In genomic region chr7:99268506-99268900, GRCm38 (mm10) we compare ENCODE assay signal across 8 mouse cellular contexts. TPM values are rescaled to one million over a fixed set of nuclear protein-coding genes. Genes with fewer than 3 reads are reported as not detected.
DNase-seq lines count a peak whose midpoint lies in the region; ATAC-seq and TF ChIP-seq lines count a peak whose summit lies in the region.

No protein-coding gene starts in this region.

- DNase-seq in cerebellum, adult 2 months = no peak
- DNase-seq in cerebellum, postnatal 10 days = no peak
- no peak for DNase-seq in testis, postnatal 14 days (ENCODE audit: low spot score)
- no peak for DNase-seq in spleen, adult 18-20 months
- no peak for DNase-seq in testis, postnatal 10 days (ENCODE audit: low spot score)

- H3K9me3 ChIP-seq in limb, embryonic 15.5 days = no peaks in the 10 kb centered on the region
- H3K9me3 ChIP-seq in stomach, embryonic 16.5 days (replicated peaks; ENCODE audit: control insufficient read depth, low read length) = no peaks in the 10 kb centered on the region

- ATAC-seq in limb, embryonic 15.5 days (ENCODE audit: insufficient number of reproducible peaks, low FRiP score, low TSS enrichment, low read depth) = no peak
- ATAC-seq in stomach, embryonic 16.5 days (ENCODE audit: insufficient read depth, low FRiP score) = peak; percentile 14; the same call in 1 of the 2 replicates

- no peaks in the 10 kb centered on the region for H3K27me3 ChIP-seq in cerebellum, adult 2 months (ENCODE audit: control insufficient read depth, insufficient read depth, low read length)
- no peaks in the 10 kb centered on the region; the same call in 1 of the 2 replicates for H3K27me3 ChIP-seq in testis, adult 2 months (ENCODE audit: control insufficient read depth, insufficient read depth, low read length)
- H3K27me3 ChIP-seq in limb, embryonic 15.5 days = peaks cover 59% of the 10 kb centered on the region
- peaks cover 52% of the 10 kb centered on the region for H3K27me3 ChIP-seq in stomach, embryonic 16.5 days (ENCODE audit: control insufficient read depth, insufficient read depth, low read length)

- WGBS in cerebellum, adult 2 months = under 1% methylated on average over 29 of the region's 29 CpGs
- WGBS in limb, embryonic 15.5 days = under 1% methylated on average over 29 of the region's 29 CpGs
- WGBS in stomach, embryonic 16.5 days = 1% methylated on average over 29 of the region's 29 CpGs

- H3K4me1 ChIP-seq in cerebellum, adult 2 months (ENCODE audit: control insufficient read depth, insufficient read depth, low read length) = peaks cover 13% of the 10 kb centered on the region
- H3K4me1 ChIP-seq in testis, adult 2 months (ENCODE audit: control insufficient read depth, insufficient read depth, low read length) = peaks cover 27% of the 10 kb centered on the region
- peaks cover 27% of the 10 kb centered on the region for H3K4me1 ChIP-seq in limb, embryonic 15.5 days
- peaks cover 24% of the 10 kb centered on the region for H3K4me1 ChIP-seq in stomach, embryonic 16.5 days (ENCODE audit: control insufficient read depth, insufficient read depth, low read length)

- 0 out of 2 replicates have a peak overlapping the region, but pooled peaks have one; percentile 13 for H3K27ac ChIP-seq in cerebellum, adult 2 months (ENCODE audit: insufficient read depth, low read length)
- H3K27ac ChIP-seq in testis, adult 2 months (ENCODE audit: control insufficient read depth, insufficient read depth, low read depth, low read length) = no peak overlapping the region; the same call in 1 of the 2 replicates
- H3K27ac ChIP-seq in limb, embryonic 15.5 days = no peak overlapping the region
- H3K27ac ChIP-seq in stomach, embryonic 16.5 days (ENCODE audit: low read length) = no peak overlapping the region

- H3K36me3 ChIP-seq in testis, adult 2 months (ENCODE audit: control insufficient read depth, insufficient read depth, low read length) = no peaks in the 10 kb centered on the region
- no peaks in the 10 kb centered on the region for H3K36me3 ChIP-seq in limb, embryonic 15.5 days
- no peaks in the 10 kb centered on the region for H3K36me3 ChIP-seq in stomach, embryonic 16.5 days (ENCODE audit: control insufficient read depth, insufficient read depth, low read length)

- H3K4me3 ChIP-seq in cerebellum, adult 2 months (replicated peaks; ENCODE audit: insufficient read depth, low read depth, low read length) = peak overlapping the region; percentile 75
- H3K4me3 ChIP-seq in testis, adult 2 months (ENCODE audit: control insufficient read depth, low read depth, low read length) = peak overlapping the region; percentile 90
- H3K4me3 ChIP-seq in limb, embryonic 15.5 days = peak overlapping the region; percentile 52
- H3K4me3 ChIP-seq in stomach, embryonic 16.5 days (replicated peaks; ENCODE audit: low read length) = peak overlapping the region; percentile 53

- TF ChIP-seq CTCF in cerebellum, adult 2 months (IDR thresholded peaks at IDR 0.05; ENCODE audit: borderline replicate concordance, insufficient read depth, low read depth, low read length) = no peak
- TF ChIP-seq CTCF in testis, adult 2 months (IDR thresholded peaks at IDR 0.05; ENCODE audit: control insufficient read depth, insufficient read depth, insufficient replicate concordance, low read depth, low read length) = no peak

- no peak for TF ChIP-seq POLR2A in cerebellum, adult 2 months (IDR thresholded peaks at IDR 0.05; ENCODE audit: borderline replicate concordance, insufficient read depth, low read length)
- TF ChIP-seq POLR2A in testis, adult 2 months (IDR thresholded peaks at IDR 0.05; ENCODE audit: control insufficient read depth, low read depth, low read length) = no peak

- peak overlapping the region; percentile 89 for H3K4me2 ChIP-seq in limb, embryonic 15.5 days
- peak overlapping the region; percentile 86 for H3K4me2 ChIP-seq in stomach, embryonic 16.5 days (ENCODE audit: low read depth, low read length)

- peak overlapping the region; percentile 31; the same call in 1 of the 2 replicates for H3K9ac ChIP-seq in limb, embryonic 15.5 days
- H3K9ac ChIP-seq in stomach, embryonic 16.5 days (ENCODE audit: low read length) = peak overlapping the region; percentile 60

RNA-seq across cellular contexts. Expression of gene Map6, which starts 1.3 kb away (rescaled TPM):
- 76.4 and 78.9 TPM in 2 replicates for polyA plus RNA-seq in cerebellum, adult 2 months (2012; rRNA removed)
- polyA plus RNA-seq in testis, adult 2 months (2012; rRNA removed) = 5.1 and 5.5 TPM in 2 replicates
- 10.2 and 11.5 TPM in 2 replicates for polyA plus RNA-seq in limb, embryonic 15.5 days (2015; fragmentation: Nextera tagmentation; extraction: Ambion mirVana)
- 5.0 and 5.4 TPM in 2 replicates for polyA plus RNA-seq in stomach, embryonic 16.5 days (2015; fragmentation: Nextera tagmentation; extraction: Ambion mirVana)

RNA-seq across cellular contexts. Expression of gene Mogat2, which starts 30.1 kb away (rescaled TPM):
- 0.05 TPM in 1 of 2 replicates, not detected in the other for polyA plus RNA-seq in cerebellum, adult 2 months (2012; rRNA removed)
- 0.11 TPM in 1 of 2 replicates, not detected in the other for polyA plus RNA-seq in testis, adult 2 months (2012; rRNA removed)
- 3.0 and 3.4 TPM in 2 replicates for polyA plus RNA-seq in limb, embryonic 15.5 days (2015; fragmentation: Nextera tagmentation; extraction: Ambion mirVana)
- polyA plus RNA-seq in stomach, embryonic 16.5 days (2015; fragmentation: Nextera tagmentation; extraction: Ambion mirVana) = 31.3 and 33.7 TPM in 2 replicates
